Mouse (Mus musculus) thymus, adult 2 months (tissue): ENCODE measurements around the gene Dip2c.

Source experiments
- CTCF ChIP-seq: fragments of 200-500 bp; IDR thresholded peaks from 2 replicates; pipeline ENCODE4 v1.5.1; 2012; ENCODE audit warnings: mild to moderate bottlenecking, control low read depth, low read length, moderate library complexity, borderline replicate concordance; ENCODE audit not compliant: control insufficient read depth, poor library complexity, insufficient read depth; ENCODE audit errors: extremely low read depth
- POLR2A ChIP-seq: fragments of 200-500 bp; IDR thresholded peaks from 2 replicates; pipeline ENCODE4 v1.6.1; 2012; ENCODE audit warnings: mild to moderate bottlenecking, low read length, control low read depth, moderate library complexity; ENCODE audit not compliant: control insufficient read depth, poor library complexity, insufficient read depth; ENCODE audit errors: extremely low read depth

GRCm38 (mm10) chr13:9426779-9427178 lies 150.5 kb downstream of the Dip2c start:
- TF ChIP-seq POLR2A (no peak), CTCF (no peak)
